Mouse (Mus musculus): ENCODE measurements at regions not wholly inside any gene's neighbourhood (a gene's known extent, or its start where the extent isn't known, plus 50 kb on each side); places are given as distances from the start of the nearest gene placed in this dataset.

GRCm38 (mm10) chr19:27606933-27607332 is 177.3 kb upstream of the Pum3 start:
- TF ChIP-seq MAZ (IDR thresholded peaks at IDR 0.05; ENCODE audit: low read depth, low read length) (no peak), ZMIZ1 (IDR thresholded peaks at IDR 0.05; ENCODE audit: low read depth, low read length) (no peak), POLR2A (IDR thresholded peaks at IDR 0.05; ENCODE audit: low read depth, low read length) (no peak), USF1 (IDR thresholded peaks at IDR 0.05; ENCODE audit: low read depth, low read length) (no peak), SIN3A (IDR thresholded peaks at IDR 0.05; ENCODE audit: low read length) (no peak), UBTF (IDR thresholded peaks at IDR 0.05; ENCODE audit: low read depth, low read length) (no peak), CTCF (conservative IDR thresholded peaks at IDR 0.05 in 1 of 2, IDR thresholded peaks at IDR 0.05 in 1 of 2; ENCODE audit: low read depth in 2 of 2, low read length in 2 of 2) (no peak), ELF1 (IDR thresholded peaks at IDR 0.05; ENCODE audit: low read depth, low read length) (no peak)
- no peaks in the 10 kb centered on the region for H3K27me3 ChIP-seq (replicated peaks)
- H3K79me2 ChIP-seq (replicated peaks; ENCODE audit: control insufficient read depth, extremely low read depth, insufficient read depth, poor library complexity, severe bottlenecking): no peaks in the 10 kb centered on the region

DNA sequence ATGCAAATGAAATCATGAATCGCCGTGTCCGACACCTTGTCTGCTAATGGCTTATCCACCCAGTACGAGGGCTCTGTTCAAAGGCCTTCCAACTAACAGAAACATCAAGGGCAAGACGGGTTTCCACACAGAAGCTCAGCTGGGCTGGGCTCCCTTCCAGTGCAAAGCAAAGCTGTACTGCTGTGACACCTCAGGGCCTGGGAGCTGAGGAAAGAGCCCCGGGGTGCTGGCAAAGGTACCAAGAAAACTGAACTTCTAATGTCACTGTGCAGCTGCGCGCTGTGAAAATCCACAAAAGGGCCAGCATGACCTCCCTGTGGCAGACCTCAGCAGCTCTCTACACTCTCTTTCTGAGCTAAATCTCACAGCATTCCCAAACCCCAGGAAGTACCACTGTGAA is 173.7 kb upstream of the Pum3 start:
- no peaks in the 10 kb centered on the region for H3K27me3 ChIP-seq (replicated peaks)
- no peak overlapping the region for H3K9ac ChIP-seq (ENCODE audit: insufficient read depth, low read depth)
- H3K36me3 ChIP-seq (replicated peaks in 1 of 2; ENCODE audit: control insufficient read depth in 1 of 2, insufficient read depth in 1 of 2, low read length in 1 of 2): no peaks in the 10 kb centered on the region
- H3K79me2 ChIP-seq (replicated peaks; ENCODE audit: control insufficient read depth, extremely low read depth, insufficient read depth, poor library complexity, severe bottlenecking): no peaks in the 10 kb centered on the region
- TF ChIP-seq CTCF (conservative IDR thresholded peaks at IDR 0.05 in 1 of 2, IDR thresholded peaks at IDR 0.05 in 1 of 2; ENCODE audit: low read depth in 2 of 2, low read length in 2 of 2) (no peak), RCOR1 (conservative IDR thresholded peaks at IDR 0.05; ENCODE audit: low read depth, low read length) (no peak), ETS1 (conservative IDR thresholded peaks at IDR 0.05; ENCODE audit: low read depth, low read length) (no peak), ZNF384 (IDR thresholded peaks at IDR 0.05; ENCODE audit: low read depth, low read length) (no peak), ELF1 (IDR thresholded peaks at IDR 0.05; ENCODE audit: low read depth, low read length) (no peak), EP300 (IDR thresholded peaks at IDR 0.05; ENCODE audit: low read length) (no peak), UBTF (IDR thresholded peaks at IDR 0.05; ENCODE audit: low read depth, low read length) (no peak), TBP (conservative IDR thresholded peaks at IDR 0.05; ENCODE audit: low read depth, low read length) (no peak), ZC3H11A (IDR thresholded peaks at IDR 0.05; ENCODE audit: low read depth, low read length) (no peak), ZKSCAN1 (IDR thresholded peaks at IDR 0.05; ENCODE audit: borderline replicate concordance, low read depth, low read length) (no peak), MEF2A (IDR thresholded peaks at IDR 0.05; ENCODE audit: borderline replicate concordance, low read depth, low read length) (no peak), NELFE (IDR thresholded peaks at IDR 0.05; ENCODE audit: low read depth, low read length) (no peak), POLR2AphosphoS2 (IDR thresholded peaks at IDR 0.05; ENCODE audit: low read depth, low read length) (no peak), NRF1 (IDR thresholded peaks at IDR 0.05; ENCODE audit: low read depth, low read length) (no peak), E2F4 (IDR thresholded peaks at IDR 0.05; ENCODE audit: insufficient replicate concordance, low read depth, low read length) (no peak), SMC3 (IDR thresholded peaks at IDR 0.05; ENCODE audit: low read depth, low read length) (no peak), HCFC1 (IDR thresholded peaks at IDR 0.05; ENCODE audit: low read depth, low read length) (no peak), BHLHE40 (IDR thresholded peaks at IDR 0.05; ENCODE audit: low read depth, low read length) (no peak)
- no peak overlapping the region for H3K4me3 ChIP-seq (replicated peaks in 1 of 3; ENCODE audit: low read depth in 2 of 3, low read length in 2 of 3, poor library complexity in 1 of 3)
- no peak overlapping the region for H3K27ac ChIP-seq (ENCODE audit: insufficient read depth, low read depth)
- H3K4me2 ChIP-seq (ENCODE audit: insufficient read depth, low read depth, poor library complexity, severe bottlenecking): no peak overlapping the region
- no peak for DNase-seq (ENCODE audit: extremely low read depth)
- H3K4me1 ChIP-seq (ENCODE audit: control insufficient read depth in 1 of 2, insufficient read depth in 2 of 2): no peaks in the 10 kb centered on the region
- no peaks in the 10 kb centered on the region for H3K9me3 ChIP-seq (replicated peaks; ENCODE audit: low read length)
- dilution Hi-C loops (cut with MboI; ENCODE audit: extremely low pct_ligation_motif_present, extremely low pct_unique_long_range_greater_than_20kb, low sequenced_read_pairs): no loop called here
- in situ Hi-C loops (cut with MboI; ENCODE audit: low pct_ligation_motif_present, low pct_unique_long_range_greater_than_20kb, low sequenced_read_pairs): no loop called here

More at GRCm38 (mm10) chr19:27606933-27607332, 177.3 kb upstream of the Pum3 start:
- no peak for DNase-seq (ENCODE audit: extremely low read depth)
- H3K4me2 ChIP-seq (ENCODE audit: insufficient read depth, low read depth, poor library complexity, severe bottlenecking): no peak overlapping the region
- H3K4me3 ChIP-seq (replicated peaks in 1 of 3; ENCODE audit: low read depth in 2 of 3, low read length in 2 of 3, poor library complexity in 1 of 3): no peak overlapping the region
- H3K27ac ChIP-seq (ENCODE audit: insufficient read depth, low read depth): no peak overlapping the region
- no peaks in the 10 kb centered on the region for H3K9me3 ChIP-seq (replicated peaks; ENCODE audit: low read length)
- H3K4me1 ChIP-seq (ENCODE audit: control insufficient read depth in 1 of 2, insufficient read depth in 2 of 2): no peaks in the 10 kb centered on the region
- no peaks in the 10 kb centered on the region for H3K36me3 ChIP-seq (replicated peaks in 1 of 2; ENCODE audit: control insufficient read depth in 1 of 2, insufficient read depth in 1 of 2, low read length in 1 of 2)
- no peak overlapping the region for H3K9ac ChIP-seq (ENCODE audit: insufficient read depth, low read depth)
- dilution Hi-C loops (cut with MboI; ENCODE audit: extremely low pct_ligation_motif_present, extremely low pct_unique_long_range_greater_than_20kb, low sequenced_read_pairs): no loop called here
- in situ Hi-C loops (cut with MboI; ENCODE audit: low pct_ligation_motif_present, low pct_unique_long_range_greater_than_20kb, low sequenced_read_pairs): no loop called here

All from CH12.LX (cell line).